Mouse (Mus musculus): ENCODE results near the gene Thap4. TPM values are rescaled to one million over a fixed set of nuclear protein-coding genes. Genes with fewer than 3 reads are reported as not detected.

Thap4 gene
- polyA plus RNA-seq (2017; shearing (Covaris generic)): 32.3 TPM

DNA sequence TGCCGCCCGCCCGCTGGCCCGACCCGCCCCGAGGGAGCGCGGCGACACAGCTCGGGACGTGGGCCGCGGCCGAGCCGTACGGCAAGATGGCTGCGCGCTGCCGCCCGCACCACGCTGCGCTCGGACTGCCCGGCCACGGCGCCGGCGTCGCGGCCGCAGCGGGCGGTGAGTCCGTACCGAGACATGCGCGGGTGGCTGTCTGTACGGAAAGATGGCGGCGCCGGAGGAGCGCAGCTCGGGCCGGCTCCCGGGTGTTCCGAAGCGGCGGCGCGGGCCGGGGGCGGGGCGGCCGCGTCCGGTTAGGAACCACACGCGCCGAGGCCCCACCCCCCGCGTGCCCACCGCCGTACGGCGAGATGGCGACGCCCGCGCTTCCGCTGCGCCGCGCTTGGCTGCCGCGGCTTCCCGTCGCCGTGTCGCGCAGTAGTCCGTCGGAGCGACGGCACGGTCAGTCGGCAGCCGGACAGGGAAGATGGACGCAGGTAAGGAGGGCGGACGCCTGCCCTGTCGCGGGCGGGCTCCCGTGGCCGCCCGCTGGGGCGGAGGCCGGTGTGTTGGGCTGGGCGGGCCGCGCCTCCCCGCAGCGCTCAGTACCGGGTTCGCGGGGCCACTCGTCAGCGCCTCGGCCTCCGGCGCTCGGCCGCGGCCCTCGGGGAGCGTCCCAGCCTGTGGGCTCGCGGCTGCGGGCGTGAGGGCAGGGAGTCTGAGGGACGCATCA lies at the start of gene Thap4:
TSS of gene Thap4 (minus strand) at position 292 of the 718 bp plus-strand sequence.

DNA sequence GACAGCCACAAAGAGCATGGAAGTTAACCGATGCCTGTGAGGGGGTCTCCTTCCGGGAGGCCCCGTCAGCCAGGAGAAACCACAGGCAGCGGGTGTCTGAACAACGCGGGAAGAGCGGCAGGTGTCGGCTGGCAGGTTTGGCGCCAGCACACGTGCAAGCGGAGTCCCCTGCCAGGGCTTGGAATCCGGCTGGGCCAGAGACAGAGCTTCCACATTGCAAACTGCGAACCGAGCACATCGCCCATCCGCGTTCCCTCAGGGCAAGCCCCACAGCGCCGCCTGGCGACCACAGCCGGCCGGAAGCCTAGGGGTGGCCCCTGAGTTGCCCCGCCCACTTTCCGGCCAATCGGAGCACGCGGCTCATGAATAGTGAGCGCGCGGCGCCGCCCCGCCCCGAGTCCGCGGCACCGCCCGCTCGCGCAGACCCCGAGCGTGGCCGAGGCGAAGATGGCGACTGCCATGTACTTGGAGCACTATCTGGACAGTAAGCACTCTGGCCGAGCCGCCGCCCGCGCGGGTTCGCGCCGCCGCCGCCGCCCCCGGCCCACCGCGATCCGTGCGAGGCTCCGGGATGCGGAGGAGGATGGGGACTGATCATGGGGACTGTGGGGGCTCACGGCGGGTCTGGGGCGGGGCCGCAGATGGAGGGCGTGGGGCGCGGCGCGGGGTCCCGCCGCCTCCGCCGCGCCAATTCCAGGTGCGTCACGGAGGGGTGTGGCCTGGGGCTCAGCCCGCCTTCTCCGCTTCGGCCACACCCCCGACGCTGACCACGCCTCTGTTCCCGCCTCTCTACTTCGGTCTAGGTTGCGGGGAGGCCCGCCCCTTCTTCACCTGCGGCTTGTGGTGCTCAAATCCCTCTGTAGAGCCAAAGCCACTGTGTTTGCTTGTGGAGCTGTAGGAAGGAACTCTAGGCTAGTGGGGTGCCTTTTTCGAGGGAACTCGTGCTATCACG lies 49.2 kb upstream of the Thap4 start, which contains the start of gene Ing5:
TSS of gene Ing5 (plus strand) at position 410 of the 952 bp plus-strand sequence.

DNA sequence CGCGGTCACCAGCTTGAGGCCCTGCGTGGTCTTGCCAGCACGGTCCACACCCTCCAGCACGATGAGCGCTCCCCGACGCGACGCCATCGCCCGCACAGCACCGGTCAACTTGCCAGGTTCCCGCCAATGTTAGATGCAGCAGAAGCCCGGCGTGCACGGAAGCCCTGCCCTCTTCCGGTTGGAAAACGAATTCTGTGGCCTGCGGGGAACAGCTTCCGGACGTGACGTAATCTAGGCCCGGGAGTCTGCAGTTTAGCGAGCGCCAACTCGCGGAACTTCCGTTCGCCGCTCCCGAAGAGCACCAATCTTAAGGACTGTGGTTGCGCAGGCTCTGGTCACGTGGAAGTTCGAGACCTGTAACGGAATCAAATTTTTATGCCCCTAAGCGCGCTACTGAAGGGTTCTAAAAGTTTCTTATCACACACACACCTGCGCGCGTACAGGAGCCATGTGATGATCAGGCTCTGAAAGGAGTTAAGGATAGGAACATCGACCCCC lies 47.1 kb upstream of the Thap4 start, which contains the start of gene Dtymk:
TSS of gene Dtymk (minus strand) at position 194 of the 498 bp plus-strand sequence.

DNA sequence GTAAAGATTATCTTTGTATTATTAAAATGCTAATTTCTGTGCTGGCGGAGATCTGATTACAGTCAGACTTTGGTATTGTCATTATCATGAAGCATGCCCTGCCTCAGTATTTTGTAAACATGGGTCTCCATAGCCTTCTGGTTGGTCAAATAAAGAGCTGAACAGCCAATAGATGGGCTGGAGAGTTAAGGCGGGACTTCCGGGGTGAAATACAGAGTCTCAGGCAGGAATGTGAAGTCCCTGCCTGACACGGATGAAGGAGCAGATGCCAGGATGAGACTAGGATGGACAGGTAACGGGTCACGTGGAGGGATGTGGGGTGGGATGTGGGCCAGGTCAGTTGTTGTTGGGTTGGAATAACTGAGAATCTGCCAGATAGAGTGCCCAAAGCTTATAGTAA lies 3.4 kb downstream of the Thap4 start, which contains the start of gene Atg4b:
TSS of gene Atg4b (plus strand) at position 211 of the 400 bp plus-strand sequence.

DNA sequence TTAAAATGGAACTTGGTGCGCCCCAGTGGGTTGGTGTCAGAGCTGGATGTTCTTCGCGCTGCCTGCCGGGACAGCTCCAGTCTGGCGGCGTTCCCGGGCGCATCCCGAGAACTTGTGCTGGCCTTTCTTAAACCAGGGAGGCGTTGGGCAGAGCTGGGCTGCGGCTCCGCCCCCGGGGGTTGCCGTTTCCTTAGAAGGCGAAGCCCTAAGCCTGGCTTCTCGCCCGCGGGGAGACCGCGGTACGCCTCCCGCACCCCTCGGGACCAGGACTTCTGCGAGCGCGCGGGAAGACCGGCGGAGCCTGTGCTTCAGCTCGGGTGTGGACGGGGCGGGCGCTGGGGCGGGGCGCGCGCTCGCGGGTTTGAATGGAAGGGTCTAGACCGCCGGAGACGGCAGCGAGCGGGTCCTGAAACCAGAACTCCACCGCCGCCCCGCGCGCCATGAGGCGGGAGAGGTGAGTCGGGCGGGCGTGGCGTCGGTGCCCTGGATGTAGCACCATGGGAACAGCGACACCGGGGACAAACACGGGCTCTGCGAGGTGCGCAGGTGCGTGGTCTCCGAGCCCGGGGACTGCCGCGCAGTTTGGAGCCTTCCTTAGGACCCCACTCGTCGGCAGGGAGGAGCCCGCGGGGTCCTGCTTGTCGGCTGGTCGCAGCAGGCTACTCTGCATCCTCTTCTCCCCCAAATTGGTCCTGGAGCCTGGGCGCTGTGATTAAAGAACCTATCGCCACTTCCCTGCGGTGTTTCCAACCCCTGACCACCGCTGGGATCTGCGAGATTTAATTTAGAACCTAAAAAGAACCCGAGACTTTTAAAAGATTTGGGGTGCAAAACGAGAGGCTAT lies 69.0 kb downstream of the Thap4 start, which contains the start of gene Bok:
TSS of gene Bok (plus strand) at position 260 of the 844 bp plus-strand sequence.

DNA sequence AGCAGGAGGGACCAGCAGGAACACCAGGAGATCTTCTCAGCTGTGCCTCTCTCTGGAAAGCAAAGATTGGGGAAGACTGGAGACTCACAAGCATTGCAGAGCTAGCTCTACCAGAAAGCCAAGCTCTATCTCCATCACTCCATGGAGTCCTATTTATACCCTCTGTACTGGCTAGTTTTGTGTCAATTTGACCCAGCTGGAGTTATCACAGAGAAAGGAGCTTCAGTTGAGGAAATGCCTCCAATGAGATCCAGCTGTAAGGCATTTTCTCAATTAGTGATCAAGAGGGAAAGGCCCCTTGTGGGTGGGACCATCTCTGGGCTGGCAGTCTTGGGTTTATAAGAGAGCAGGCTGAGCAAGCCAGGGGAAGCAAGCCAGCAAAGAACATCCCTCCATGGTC lies 96.1 kb downstream of the Thap4 start, which contains the start of gene Stk25:
TSS of gene Stk25 (minus strand) at position 101 of the 400 bp plus-strand sequence.

Other genes with a start within 250 kb of the Thap4 start
- 1.1 TPM for gene Farp2, start 242.8 kb downstream of the Thap4 start, polyA plus RNA-seq (2017; shearing (Covaris generic))
- gene Stk25, start 96.2 kb downstream of the Thap4 start, polyA plus RNA-seq (2017; shearing (Covaris generic)): 142 TPM
- gene Bok, start 69.2 kb downstream of the Thap4 start, polyA plus RNA-seq (2017; shearing (Covaris generic)): 0.23 TPM
- gene Atg4b, start 3.4 kb downstream of the Thap4 start, polyA plus RNA-seq (2017; shearing (Covaris generic)): 108 TPM
- 144 TPM for gene Dtymk, start 47.1 kb upstream of the Thap4 start, polyA plus RNA-seq (2017; shearing (Covaris generic))
- gene Ing5, start 49.1 kb upstream of the Thap4 start, polyA plus RNA-seq (2017; shearing (Covaris generic)): 27.8 TPM
- 35.1 TPM for gene D2hgdh, start 70.0 kb upstream of the Thap4 start, polyA plus RNA-seq (2017; shearing (Covaris generic))
- gene Gal3st2, start 106.4 kb upstream of the Thap4 start, polyA plus RNA-seq (2017; shearing (Covaris generic)): not detected
- not detected for gene Gal3st2b, start 163.4 kb upstream of the Thap4 start, polyA plus RNA-seq (2017; shearing (Covaris generic))
- gene Gal3st2c, start 235.6 kb upstream of the Thap4 start, polyA plus RNA-seq (2017; shearing (Covaris generic)): 0.10 TPM